ENCODE assay signal across 8 mouse cellular contexts in genomic region chr7:100227158-100227875, GRCm38 (mm10). TPM values are rescaled to one million over a fixed set of nuclear protein-coding genes. Genes with fewer than 3 reads are reported as not detected.
DNase-seq lines count a peak whose midpoint lies in the region; ATAC-seq and TF ChIP-seq lines count a peak whose summit lies in the region.

Gene Pgm2l1, plus strand, starts transcription at chr7:100227394.

- H3K27me3 ChIP-seq in MEL (ENCODE audit: control insufficient read depth in 1 of 2, insufficient read depth in 2 of 2, low read length in 2 of 2) = peaks cover 0 to 2% of the 10 kb centered on the region in 2 experiments; a peak in 1 of 4 replicates
- H3K27me3 ChIP-seq in cerebellum, adult 2 months (ENCODE audit: control insufficient read depth, insufficient read depth, low read length) = no peaks in the 10 kb centered on the region
- no peaks in the 10 kb centered on the region for H3K27me3 ChIP-seq in forebrain, postnatal 0 days (ENCODE audit: insufficient read depth, low read length)
- no peaks in the 10 kb centered on the region for H3K27me3 ChIP-seq in lung, embryonic 15.5 days

- peaks cover 0 to 14% of the 10 kb centered on the region in 2 experiments; a peak in 2 of 4 replicates for H3K36me3 ChIP-seq in MEL (ENCODE audit: control insufficient read depth in 1 of 2, insufficient read depth in 2 of 2, low read length in 2 of 2)
- no peaks in the 10 kb centered on the region for H3K36me3 ChIP-seq in forebrain, postnatal 0 days (ENCODE audit: insufficient read depth)
- no peaks in the 10 kb centered on the region for H3K36me3 ChIP-seq in lung, embryonic 15.5 days

- peak; percentile 99 for ATAC-seq in forebrain, postnatal 0 days
- peak; percentile 99 for ATAC-seq in lung, embryonic 15.5 days (ENCODE audit: borderline replicate concordance, extremely low read depth, low FRiP score, low TSS enrichment)

- TF ChIP-seq POLR2A in MEL (IDR thresholded peaks at IDR 0.05; ENCODE audit: control insufficient read depth in 1 of 2, insufficient read depth in 1 of 2, low read depth in 1 of 2, low read length in 2 of 2, poor library complexity in 1 of 2) = peak; percentile 36 to 78; a peak in 3 of 4 replicates
- TF ChIP-seq POLR2A in cerebellum, adult 2 months (IDR thresholded peaks at IDR 0.05; ENCODE audit: borderline replicate concordance, insufficient read depth, low read length) = peak; percentile 70; the same call in 1 of the 2 replicates

- no peaks in the 10 kb centered on the region for H3K9me3 ChIP-seq in MEL (replicated peaks; ENCODE audit: insufficient read depth, low read length)
- no peaks in the 10 kb centered on the region for H3K9me3 ChIP-seq in forebrain, postnatal 0 days (ENCODE audit: low read length)
- no peaks in the 10 kb centered on the region for H3K9me3 ChIP-seq in lung, embryonic 15.5 days

- H3K27ac ChIP-seq in MEL (ENCODE audit: control insufficient read depth, low read depth, low read length) = peak within 1 kb of the TSS; percentile 89
- H3K27ac ChIP-seq in cerebellum, adult 2 months (ENCODE audit: insufficient read depth, low read length) = peak within 1 kb of the TSS; percentile 94
- H3K27ac ChIP-seq in forebrain, postnatal 0 days (ENCODE audit: low read depth, low read length) = peak within 1 kb of the TSS; percentile 91
- peak within 1 kb of the TSS; percentile 93 for H3K27ac ChIP-seq in lung, embryonic 15.5 days

- no peak for TF ChIP-seq RAD21 in MEL (IDR thresholded peaks at IDR 0.05; ENCODE audit: low read depth, low read length)

- TF ChIP-seq CTCF in MEL (IDR thresholded peaks at IDR 0.05 in 2 of 3, conservative IDR thresholded peaks at IDR 0.05 in 1 of 3; ENCODE audit: control insufficient read depth in 1 of 3, insufficient read depth in 1 of 3, low read depth in 2 of 3, low read length in 3 of 3, poor library complexity in 1 of 3, severe bottlenecking in 1 of 3) = no peak
- no peak for TF ChIP-seq CTCF in cerebellum, adult 2 months (IDR thresholded peaks at IDR 0.05; ENCODE audit: borderline replicate concordance, insufficient read depth, low read depth, low read length)
- TF ChIP-seq CTCF in forebrain, postnatal 0 days (IDR thresholded peaks at IDR 0.05; ENCODE audit: low read depth) = peak; percentile 26

- no peaks in the 10 kb centered on the region; the same call in 1 of the 2 replicates for H3K79me2 ChIP-seq in MEL (ENCODE audit: control insufficient read depth, insufficient read depth, low read length, poor library complexity)

- 1% methylated on average over 72 of the region's 72 CpGs for WGBS in cerebellum, adult 2 months
- under 1% methylated on average over 71 of the region's 72 CpGs for WGBS in forebrain, postnatal 0 days
- WGBS in lung, embryonic 15.5 days = under 1% methylated on average over 39 of the region's 72 CpGs

- peak within 1 kb of the TSS; percentile 71 for H3K9ac ChIP-seq in MEL (ENCODE audit: control insufficient read depth, low read depth, low read length, poor library complexity, severe bottlenecking)
- peak within 1 kb of the TSS; percentile 89 for H3K9ac ChIP-seq in forebrain, postnatal 0 days
- peak within 1 kb of the TSS; percentile 71 for H3K9ac ChIP-seq in lung, embryonic 15.5 days

- peak within 1 kb of the TSS; percentile 82 for H3K4me2 ChIP-seq in forebrain, postnatal 0 days (ENCODE audit: low read depth)
- peak within 1 kb of the TSS; percentile 99 for H3K4me2 ChIP-seq in lung, embryonic 15.5 days

- peak within 1 kb of the TSS; percentile 79 to 96 for H3K4me3 ChIP-seq in MEL (ENCODE audit: control insufficient read depth in 1 of 2, insufficient read depth in 1 of 2, low read depth in 2 of 2, low read length in 2 of 2)
- peak within 1 kb of the TSS; percentile 84 for H3K4me3 ChIP-seq in cerebellum, adult 2 months (replicated peaks; ENCODE audit: insufficient read depth, low read depth, low read length)
- H3K4me3 ChIP-seq in forebrain, postnatal 0 days (ENCODE audit: low read depth, low read length) = peak within 1 kb of the TSS; percentile 85
- H3K4me3 ChIP-seq in lung, embryonic 15.5 days = peak within 1 kb of the TSS; percentile 81

- DNase-seq in MEL (ENCODE audit: low read depth, low spot score) = peak; percentile 98
- DNase-seq in cerebellum, adult 2 months = peak; percentile 98 to 99
- peak; percentile 96 for DNase-seq in forebrain, postnatal 0 days
- peak; percentile 95 for DNase-seq in heart, postnatal 4 days
- peak; percentile 95 to 96 for DNase-seq in layer of hippocampus, adult 8-10 months (ENCODE audit: low spot score in 2 of 2)
- peak; percentile 92 for DNase-seq in ovary, adult 18-20 months (ENCODE audit: low spot score)
- DNase-seq in thymus, postnatal 0 days (ENCODE audit: low spot score) = peak; percentile 97

- no peak for TF ChIP-seq EP300 in MEL (IDR thresholded peaks at IDR 0.05; ENCODE audit: low read depth in 1 of 2, low read length in 2 of 2)

- peaks cover 4 to 6% of the 10 kb centered on the region in 2 experiments; a peak in 3 of 4 replicates for H3K4me1 ChIP-seq in MEL (ENCODE audit: control insufficient read depth in 1 of 2, insufficient read depth in 2 of 2, low read length in 2 of 2)
- no peaks in the 10 kb centered on the region; the same call in 1 of the 2 replicates for H3K4me1 ChIP-seq in cerebellum, adult 2 months (ENCODE audit: control insufficient read depth, insufficient read depth, low read length)
- peaks cover 3% of the 10 kb centered on the region; the same call in 1 of the 2 replicates for H3K4me1 ChIP-seq in forebrain, postnatal 0 days (ENCODE audit: insufficient read depth)
- peaks cover 12% of the 10 kb centered on the region for H3K4me1 ChIP-seq in lung, embryonic 15.5 days

TF ChIP-seq in MEL, 35 proteins besides CTCF, POLR2A, EP300 and RAD21 (continues in another document):
- TF ChIP-seq CHD1 (IDR thresholded peaks at IDR 0.05; ENCODE audit: low read depth, low read length) = no peak
- TF ChIP-seq ZC3H11A (IDR thresholded peaks at IDR 0.05; ENCODE audit: low read depth, low read length) = no peak
- TF ChIP-seq ZKSCAN1 (IDR thresholded peaks at IDR 0.05; ENCODE audit: low read depth, low read length) = no peak
- TF ChIP-seq KAT2A (conservative IDR thresholded peaks at IDR 0.05; ENCODE audit: low read depth, low read length) = no peak; the same call in 1 of the 2 replicates
- TF ChIP-seq CHD2 (IDR thresholded peaks at IDR 0.05; ENCODE audit: low read length) = no peak
- TF ChIP-seq HCFC1 (IDR thresholded peaks at IDR 0.05; ENCODE audit: low read depth, low read length) = peak; percentile 93
- TF ChIP-seq TAL1 (IDR thresholded peaks at IDR 0.05; ENCODE audit: low read length) = peak; percentile 46
- TF ChIP-seq ZMIZ1 (IDR thresholded peaks at IDR 0.05; ENCODE audit: low read depth, low read length) = peak; percentile 76; the same call in 1 of the 2 replicates
- TF ChIP-seq GATA1 (IDR thresholded peaks at IDR 0.05; ENCODE audit: low read depth, low read length) = no peak
- peak; percentile 69 for TF ChIP-seq NRF1 (IDR thresholded peaks at IDR 0.05; ENCODE audit: insufficient read depth, low read depth, low read length, poor library complexity, severe bottlenecking)
- peak; percentile 94 for TF ChIP-seq MXI1 (IDR thresholded peaks at IDR 0.05; ENCODE audit: low read depth, low read length)
- TF ChIP-seq POLR2AphosphoS5 (IDR thresholded peaks at IDR 0.05; ENCODE audit: borderline replicate concordance, low read depth, low read length) = no peak
- peak; percentile 22; the same call in 1 of the 2 replicates for TF ChIP-seq MAZ (IDR thresholded peaks at IDR 0.05; ENCODE audit: low read depth, low read length)
- TF ChIP-seq ELF1 (IDR thresholded peaks at IDR 0.05; ENCODE audit: low read depth, low read length) = peak; percentile 28; the same call in 1 of the 2 replicates
- 0 out of 2 replicates have a peak, but pooled peaks have one; percentile 73 for TF ChIP-seq E2F4 (IDR thresholded peaks at IDR 0.05; ENCODE audit: borderline replicate concordance, low read depth, low read length)
- TF ChIP-seq ETS1 (IDR thresholded peaks at IDR 0.05; ENCODE audit: low read depth, low read length) = peak; percentile 97
- no peak for TF ChIP-seq RCOR1 (IDR thresholded peaks at IDR 0.05; ENCODE audit: low read depth, low read length)
- TF ChIP-seq TBP (IDR thresholded peaks at IDR 0.05; ENCODE audit: low read depth, low read length) = peak; percentile 50; the same call in 1 of the 2 replicates
- TF ChIP-seq MAX (IDR thresholded peaks at IDR 0.05; ENCODE audit: low read length) = peak; percentile 93
- TF ChIP-seq MEF2A (IDR thresholded peaks at IDR 0.05; ENCODE audit: extremely low read depth, insufficient replicate concordance, low read depth, low read length, poor library complexity, severe bottlenecking) = no peak
- TF ChIP-seq BHLHE40 (IDR thresholded peaks at IDR 0.05; ENCODE audit: borderline replicate concordance, low read depth, low read length) = peak; percentile 99
- TF ChIP-seq POLR2AphosphoS2 (IDR thresholded peaks at IDR 0.05; ENCODE audit: low read length) = peak; percentile 59
- peak; percentile 65 for TF ChIP-seq NELFE (IDR thresholded peaks at IDR 0.05; ENCODE audit: low read depth, low read length)
- TF ChIP-seq ZNF384 (IDR thresholded peaks at IDR 0.05; ENCODE audit: low read depth, low read length) = 0 out of 2 replicates have a peak, but pooled peaks have one; percentile 19
- TF ChIP-seq UBTF (IDR thresholded peaks at IDR 0.05; ENCODE audit: borderline replicate concordance, insufficient read depth, low read depth, low read length) = no peak
- TF ChIP-seq USF1 (IDR thresholded peaks at IDR 0.05; ENCODE audit: low read depth, low read length) = peak; percentile 76
- no peak for TF ChIP-seq SMC3 (IDR thresholded peaks at IDR 0.05; ENCODE audit: low read depth, low read length)
- TF ChIP-seq MYC (IDR thresholded peaks at IDR 0.05; ENCODE audit: low read depth, low read length) = peak; percentile 79; the same call in 1 of the 2 replicates
- TF ChIP-seq USF2 (IDR thresholded peaks at IDR 0.05; ENCODE audit: borderline replicate concordance in 1 of 2, insufficient read depth in 1 of 2, low read depth in 1 of 2, low read length in 2 of 2) = no peak

RNA-seq across cellular contexts. Expression of gene Pgm2l1, which starts in this region (rescaled TPM):
- 4.4 and 5.7 TPM in 2 replicates for total RNA-seq in MEL (2012; rRNA removed)
- polyA plus RNA-seq in MEL (2012; ENCODE audit: insufficient read depth in 1 of 2, insufficient read length in 2 of 2, low read depth in 1 of 2, low replicate concordance in 2 of 2, missing spikeins in 1 of 2) = 10 to 100 TPM in 1 of 2 experiments, not detected in 1; 10.5 TPM
- 49.6 and 49.8 TPM in 2 replicates for polyA plus RNA-seq in cerebellum, adult 2 months (2012; rRNA removed)
- total RNA-seq in forebrain, postnatal 0 days (2014; rRNA removed) = 128 and 135 TPM in 2 replicates
- 13.4 and 30.3 TPM in 2 replicates for polyA plus RNA-seq in forebrain, postnatal 0 days (2015; fragmentation: Nextera tagmentation; extraction: Ambion mirVana)
- total RNA-seq in heart, postnatal 4 days (2021) = 1 to 10 TPM; 5.6 to 6.1 TPM
- 100 to 1,000 TPM; 224 to 279 (median 240) TPM for total RNA-seq in layer of hippocampus, adult 8-10 months (2022)
- polyA plus RNA-seq in lung, embryonic 15.5 days (2015; fragmentation: Nextera tagmentation; extraction: Ambion mirVana) = 2.2 and 2.4 TPM in 2 replicates
- 3.3 and 3.9 TPM in 2 replicates for polyA plus RNA-seq in thymus, postnatal 0 days (2015; fragmentation: Nextera tagmentation; extraction: Ambion mirVana)

Comparison
In these comparisons a context has a peak if more than half of its experiments do, and no peak if none do; other contexts are left out.
1. Peak in every context shown above with its lines: DNase-seq, ATAC-seq, H3K4me3 ChIP-seq and H3K27ac ChIP-seq.
2. RNA of gene Pgm2l1 (total RNA-seq): 224 to 279 TPM in layer of hippocampus, adult 8-10 months and 128 to 135 TPM in forebrain, postnatal 0 days; 5.6 to 6.1 TPM in heart, postnatal 4 days and 4.4 to 5.7 TPM in MEL; every median in the first group is over 10 times any median in the second.